Mouse (Mus musculus) adrenal gland, postnatal 36 days (tissue): Measurements from ENCODE around the gene Shoc2. TPM values are rescaled to one million over a fixed set of nuclear protein-coding genes. Genes with fewer than 3 reads are reported as not detected.
"Not testable (repeated sequence)": the region's sequence is repeated elsewhere in the genome, so short reads cannot be mapped to it uniquely, and the experiment has no call there.

Experiments used
- DNase-seq, 2 experiments: peaks; one replicate each; pipeline ENCODE4 v3.0.0; 2021; ENCODE audit warnings: mixed read lengths in 1 of 2
- long read RNA-seq, 2 experiments: library from polyadenylated mRNA; stranded (forward); transcript quantifications; one replicate each; pipeline ENCODE4 v2.0.0; 2021; ENCODE audit warnings: borderline sequencing depth in 2 of 2
- total RNA-seq, 2 experiments: library from RNA; stranded (reverse); gene quantifications; 2 replicates each; pipeline ENCODE4 v1.2.3; 2021

Shoc2 gene
- 10 to 100 TPM; 47.5 to 52.6 TPM for total RNA-seq
- long read RNA-seq, experiment 1, transcript Shoc2-201 (9 exons, 3,965 nt) = major isoform, 7 of 42 reads
- long read RNA-seq, experiment 1, partial matches to known transcripts = 18 of 42 reads
- long read RNA-seq, experiment 1, other reads (novel, unspliced or antisense) = 16 of 42 reads
- long read RNA-seq, experiment 2, partial matches to known transcripts = 2 of 7 reads
- long read RNA-seq, experiment 2, other reads (novel, unspliced or antisense) = 4 of 7 reads

- peak; percentile 98 to 99 for DNase-seq
Observed at GRCm38 (mm10) chr19:53943802-53944785, at the start of gene Shoc2, which contains the start of gene Bbip1. Gene Shoc2 (plus strand): TSS chr19:53944306. Gene Bbip1 (minus strand): TSS chr19:53944627.

GRCm38 (mm10) chr19:53894538-53895121 lies 49.5 kb upstream of the Shoc2 start:
- DNase-seq = no peak

GRCm38 (mm10) chr19:53898046-53898445 lies 46.1 kb upstream of the Shoc2 start:
- DNase-seq = no peak

GRCm38 (mm10) chr19:53898498-53898897 lies 45.6 kb upstream of the Shoc2 start:
- no peak for DNase-seq

- DNase-seq = no peak
Observed at GRCm38 (mm10) chr19:53898970-53899900, 44.9 kb upstream of the Shoc2 start.

- DNase-seq = no peak
Observed at GRCm38 (mm10) chr19:53899941-53900610, 44.0 kb upstream of the Shoc2 start.

- no peak for DNase-seq
Observed at GRCm38 (mm10) chr19:53901931-53902738, 42.0 kb upstream of the Shoc2 start.

GRCm38 (mm10) chr19:53902739-53903487 lies 41.2 kb upstream of the Shoc2 start:
- peak; percentile 96 to 97 for DNase-seq

GRCm38 (mm10) chr19:53903507-53904321 lies 40.4 kb upstream of the Shoc2 start:
- peak; percentile 57 to 73 for DNase-seq

- no peak for DNase-seq
Observed at GRCm38 (mm10) chr19:53904833-53905480, 39.1 kb upstream of the Shoc2 start.

GRCm38 (mm10) chr19:53906033-53906702 lies 37.9 kb upstream of the Shoc2 start:
- DNase-seq = no peak

GRCm38 (mm10) chr19:53906703-53907070 lies 37.4 kb upstream of the Shoc2 start:
- DNase-seq = not testable (repeated sequence)

- DNase-seq = no peak
Observed at GRCm38 (mm10) chr19:53914950-53915349, 29.2 kb upstream of the Shoc2 start.

- DNase-seq = peak; percentile 29 to 37
Observed at GRCm38 (mm10) chr19:53919541-53919940, 24.6 kb upstream of the Shoc2 start.

GRCm38 (mm10) chr19:53921996-53922395 lies 22.1 kb upstream of the Shoc2 start:
- not testable (repeated sequence) for DNase-seq

GRCm38 (mm10) chr19:53925338-53925751 lies 18.8 kb upstream of the Shoc2 start:
- no peak for DNase-seq

GRCm38 (mm10) chr19:53926705-53927104 lies 17.4 kb upstream of the Shoc2 start:
- DNase-seq = no peak
